Mouse (Mus musculus) heart, adult 2 months (tissue): ENCODE data around the gene Ttc3.

Source experiments
- CTCF ChIP-seq: fragments of 200-600 bp; IDR thresholded peaks from 2 replicates; pipeline ENCODE4 v1.8.1; 2022; ENCODE audit warnings: antibody characterized with exemption, mild to moderate bottlenecking, moderate library complexity
- EP300 ChIP-seq: fragments of 200-500 bp; IDR thresholded peaks from 2 replicates; pipeline ENCODE4 v1.6.1; 2011; ENCODE audit warnings: low read depth, low read length, control low read depth; ENCODE audit not compliant: insufficient read depth
- POLR2A ChIP-seq: fragments of 200-500 bp; IDR thresholded peaks from 2 replicates; pipeline ENCODE4 v1.6.1; 2011; ENCODE audit warnings: mild to moderate bottlenecking, low read depth, low read length, control low read depth; ENCODE audit not compliant: insufficient read depth

DNA sequence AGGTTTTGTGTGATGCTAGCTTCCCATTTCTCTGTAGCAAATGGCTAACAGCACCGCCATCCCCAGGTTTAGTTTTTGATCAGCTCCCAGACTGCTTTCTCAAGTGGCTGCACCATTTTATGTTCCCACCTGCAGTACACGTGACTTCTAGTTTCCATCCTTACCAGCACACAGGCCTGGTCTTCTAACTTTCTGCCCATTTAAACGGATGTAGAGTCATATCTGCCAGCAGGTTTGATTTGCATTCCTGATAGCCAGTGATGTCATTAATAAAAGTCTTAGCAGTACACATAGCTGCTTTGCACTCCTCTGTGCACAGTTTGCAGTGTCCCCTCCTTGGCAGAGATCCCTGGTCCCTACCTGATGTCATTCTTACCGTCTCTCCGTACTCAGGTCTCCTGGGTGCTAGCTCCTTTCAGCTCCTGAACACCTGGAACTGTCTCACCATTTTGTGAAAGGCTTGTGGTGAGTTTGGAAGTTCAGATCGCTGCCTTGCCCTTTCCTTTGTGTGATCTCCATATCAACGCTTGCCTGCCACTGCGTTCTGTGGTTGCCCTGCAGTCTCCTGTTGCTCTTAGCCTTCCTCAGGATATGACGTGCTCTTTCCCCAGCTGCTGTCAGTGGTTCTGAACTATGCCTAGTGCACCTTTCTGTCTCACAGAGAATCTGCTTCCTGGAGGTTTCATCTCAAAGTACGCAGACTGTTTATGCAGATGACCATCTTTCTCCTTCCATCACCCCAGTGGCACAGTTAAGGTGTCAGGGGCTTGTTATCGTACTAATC, 114.5 kb downstream of the Ttc3 start:
- TF ChIP-seq POLR2A (no peak), CTCF (no peak), EP300 (no peak)
